Mouse (Mus musculus) central nervous system, embryonic 14 days (tissue): Measurements from ENCODE around the gene Mndal. TPM values are rescaled to one million over a fixed set of nuclear protein-coding genes. Genes with fewer than 3 reads are reported as not detected.

Experiments used
- polyA plus RNA-seq: library from polyadenylated mRNA; depleted of rRNA; stranded (reverse); fragments of >200 nt; gene quantifications from 2 replicates; pipeline ENCODE4 v1.2.3, GENCODE M21; 2012; rRNA removed

The Mndal gene
- 2.3 TPM in 2 replicates for polyA plus RNA-seq

DNA sequence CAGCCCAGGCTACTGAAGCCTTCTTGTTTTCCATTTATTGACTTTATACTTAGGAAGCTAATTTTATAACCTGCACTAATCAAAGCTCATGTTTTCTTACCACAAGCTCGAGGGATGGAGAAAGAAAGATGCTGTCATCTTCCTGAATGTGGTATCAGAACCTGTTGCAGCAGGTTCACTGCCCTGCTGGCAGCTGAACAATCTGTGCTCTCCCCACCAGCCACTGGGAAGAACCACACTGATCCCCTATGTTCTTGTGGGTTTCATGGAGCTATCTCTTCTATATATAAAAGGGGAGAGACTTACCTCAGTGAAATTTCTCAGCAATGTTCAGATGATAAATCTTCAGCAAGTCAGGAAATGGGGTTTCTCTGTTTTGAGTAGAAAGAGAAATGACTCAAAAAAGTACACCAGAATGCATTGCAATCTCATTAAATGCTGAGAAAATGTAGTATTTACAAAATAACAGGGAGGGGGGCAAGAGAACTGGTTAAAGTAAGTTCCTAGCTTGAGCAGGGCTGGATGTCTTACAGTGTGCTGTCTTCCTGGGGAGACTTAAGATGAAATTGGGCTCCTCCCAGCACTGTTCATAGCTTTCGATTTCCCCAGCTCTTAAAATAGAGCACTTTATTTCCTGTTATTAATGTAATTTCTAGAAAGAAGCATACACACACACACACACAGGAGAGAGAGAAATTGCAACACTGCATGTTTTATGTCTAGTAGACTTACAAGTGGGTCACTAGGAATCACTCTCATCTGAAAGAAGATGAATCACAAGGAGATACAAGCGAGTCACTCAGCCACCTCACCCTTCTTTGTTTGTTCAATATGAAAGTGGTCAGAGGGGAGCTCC lies at the start of gene Mndal, which contains the start of gene Ifi203:
Mndal (minus strand) TSS at position 568 of the 856 bp plus-strand sequence.
Ifi203 (minus strand) TSS at position 749 of the 856 bp plus-strand sequence.

DNA sequence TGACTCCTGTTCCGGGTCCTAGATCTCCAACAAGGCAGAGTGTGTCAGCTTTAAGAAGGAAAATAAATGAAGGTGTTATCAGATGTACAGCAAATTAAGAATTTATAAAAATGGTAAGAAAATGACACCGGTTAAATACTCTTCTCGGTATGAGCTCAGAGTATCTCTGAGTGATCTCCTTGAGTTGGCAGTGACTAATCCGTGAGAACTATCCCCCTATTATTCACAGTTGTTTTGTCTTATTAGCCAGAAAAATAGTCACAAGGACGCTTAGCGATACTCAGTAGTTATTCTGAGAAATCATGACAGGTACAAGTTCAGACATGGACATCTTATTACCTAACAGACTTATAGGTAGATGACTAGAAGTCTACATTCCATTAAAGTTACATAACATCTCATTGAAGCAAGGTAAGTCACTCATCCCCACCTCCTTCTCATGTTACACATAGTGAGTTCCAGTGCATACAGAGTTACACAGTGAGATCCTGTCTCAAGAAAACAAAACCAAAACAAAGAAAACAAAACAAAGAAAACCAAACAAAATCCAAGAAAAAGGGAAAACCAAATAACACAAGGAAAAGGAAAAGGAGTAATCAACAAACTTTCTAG lies 40.5 kb upstream of the Mndal start, which contains the start of gene Ifi202b:
Ifi202b (minus strand) TSS at position 51 of the 612 bp plus-strand sequence.

DNA sequence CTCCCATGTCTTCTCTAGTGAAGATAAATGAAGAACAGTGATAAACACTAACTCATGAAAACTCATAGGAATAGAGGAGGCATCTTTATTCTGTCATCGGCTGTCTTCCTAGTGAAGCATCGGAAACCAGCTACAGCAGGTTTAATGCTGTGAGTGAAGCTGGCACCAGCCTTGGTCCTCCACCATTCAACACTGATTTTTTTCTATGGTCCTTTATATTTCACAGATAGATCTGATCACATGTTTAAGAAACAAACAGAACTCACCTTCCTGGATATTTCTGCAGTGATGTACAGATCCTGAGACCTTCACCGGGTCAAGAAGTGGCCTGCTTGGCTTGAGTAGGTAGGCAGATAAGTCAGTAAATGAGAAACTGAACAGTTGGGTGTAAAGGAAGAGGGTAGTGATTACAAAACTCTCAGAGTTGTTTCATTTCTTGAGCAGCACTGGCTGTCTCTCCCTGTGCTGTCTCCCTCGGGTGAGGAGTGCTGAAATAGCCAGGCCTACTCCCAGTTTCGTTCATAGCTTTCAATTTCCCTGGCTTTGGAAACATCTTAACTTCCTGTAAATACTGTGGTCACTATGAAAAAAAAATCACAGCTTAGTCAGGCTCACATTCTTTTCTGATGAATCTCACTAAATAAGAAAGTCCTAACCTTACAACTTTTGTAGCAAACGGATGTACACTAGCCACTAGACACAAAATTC lies 29.6 kb downstream of the Mndal start, which contains the start of gene Ifi211:
Ifi211 (minus strand) TSS at position 499 of the 708 bp plus-strand sequence.

Other genes starting within 250 kb of the Mndal start
- gene Ifi207, start 200.7 kb downstream of the Mndal start, polyA plus RNA-seq, result 1.9 and 2.0 TPM in 2 replicates
- gene Ifi204, start 175.5 kb downstream of the Mndal start, polyA plus RNA-seq, result 2.2 and 2.5 TPM in 2 replicates
- gene Ifi211, start 29.4 kb downstream of the Mndal start, polyA plus RNA-seq, result 1.7 and 2.5 TPM in 2 replicates
- 1.8 and 2.2 TPM in 2 replicates for gene Ifi203, start 181 bp upstream of the Mndal start, polyA plus RNA-seq
- gene Ifi202b, start 40.3 kb upstream of the Mndal start, polyA plus RNA-seq, result 0.08 TPM in 1 of 2 replicates, not detected in the other
- 0.90 and 1.9 TPM in 2 replicates for gene Ifi205, start 89.3 kb upstream of the Mndal start, polyA plus RNA-seq
- not detected in 2 replicates for gene Olfr433, start 98.2 kb upstream of the Mndal start, polyA plus RNA-seq
- gene Olfr432, start 106.7 kb upstream of the Mndal start, polyA plus RNA-seq, result not detected in 2 replicates
- not detected in 2 replicates for gene Olfr430, start 124.1 kb upstream of the Mndal start, polyA plus RNA-seq
- not detected in 2 replicates for gene Olfr429, start 141.8 kb upstream of the Mndal start, polyA plus RNA-seq
- not detected in 2 replicates for gene Olfr427, start 154.4 kb upstream of the Mndal start, polyA plus RNA-seq
- gene Olfr231, start 178.7 kb upstream of the Mndal start, polyA plus RNA-seq, result not detected in 2 replicates
- gene Olfr424, start 189.0 kb upstream of the Mndal start, polyA plus RNA-seq, result not detected in 2 replicates
- gene Olfr420, start 213.1 kb upstream of the Mndal start, polyA plus RNA-seq, result not detected in 2 replicates
- 0.07 and 0.13 TPM in 2 replicates for gene Spta1, start 230.3 kb upstream of the Mndal start, polyA plus RNA-seq